Mouse (Mus musculus) thymus, postnatal 25 days (tissue): ENCODE data around the gene Kxd1.

Source experiments
- DNase-seq: peaks from one replicate; pipeline ENCODE4 v3.0.0; 2022

Kxd1 gene

DNA sequence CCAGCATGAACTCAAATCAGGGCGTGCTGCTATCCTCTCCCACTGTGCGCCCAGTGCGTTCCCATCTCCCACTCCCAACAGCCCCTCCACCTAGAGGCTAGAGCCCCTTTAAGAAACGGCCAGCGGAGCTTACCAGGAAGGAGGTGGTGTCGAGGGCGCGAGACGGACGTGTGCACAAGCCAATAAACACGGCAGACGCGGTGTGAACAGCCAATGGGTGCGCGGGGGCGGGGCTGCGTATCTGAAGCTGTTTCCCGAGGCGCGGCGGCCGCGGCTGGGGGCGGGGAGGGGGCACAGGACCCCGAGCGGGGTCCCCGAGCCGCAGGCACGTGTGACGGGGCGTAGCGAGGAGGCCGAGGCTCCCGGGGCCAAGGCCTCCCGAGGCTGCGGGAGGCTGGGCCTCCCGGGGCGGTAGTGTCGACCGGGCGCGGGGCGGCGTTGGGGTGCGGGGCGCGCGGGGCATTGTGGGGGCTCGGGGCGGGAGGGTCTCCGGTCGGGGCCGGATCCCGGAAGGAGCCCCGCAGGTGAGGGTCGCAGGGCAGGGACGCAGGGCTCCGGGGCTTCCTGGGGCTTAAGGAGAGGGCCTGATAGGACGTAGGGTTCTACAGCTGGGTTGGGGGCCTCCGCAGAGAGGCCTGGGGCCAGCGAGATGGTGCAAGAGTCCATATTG is at the start of gene Kxd1, which contains the start of gene Fkbp8:
Kxd1 (minus strand) TSS at position 445 of the 670 bp plus-strand sequence.
Fkbp8 (plus strand) TSS at position 213 of the 670 bp plus-strand sequence.
- DNase-seq, result peak; percentile 99

DNA sequence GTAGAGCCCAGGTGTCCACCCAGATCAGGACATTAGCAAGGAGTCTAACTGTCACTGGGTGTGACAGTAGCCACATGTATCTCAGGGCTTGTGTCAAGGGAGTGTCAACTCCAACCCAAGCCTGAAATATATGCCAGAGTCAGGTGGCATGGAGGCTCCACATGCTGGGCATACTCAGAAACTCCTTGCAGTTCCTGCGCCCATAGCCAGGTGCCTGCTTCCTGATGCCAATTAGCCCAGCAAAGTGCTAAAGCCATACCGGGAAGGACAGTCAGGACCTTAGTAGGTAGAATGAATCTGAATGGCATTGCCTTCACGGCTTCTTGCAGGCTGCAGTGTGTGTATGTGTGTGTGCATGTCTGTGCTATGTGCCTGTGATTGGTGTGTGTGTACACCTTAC is 49.5 kb upstream of the Kxd1 start:
- DNase-seq, result no peak

DNA sequence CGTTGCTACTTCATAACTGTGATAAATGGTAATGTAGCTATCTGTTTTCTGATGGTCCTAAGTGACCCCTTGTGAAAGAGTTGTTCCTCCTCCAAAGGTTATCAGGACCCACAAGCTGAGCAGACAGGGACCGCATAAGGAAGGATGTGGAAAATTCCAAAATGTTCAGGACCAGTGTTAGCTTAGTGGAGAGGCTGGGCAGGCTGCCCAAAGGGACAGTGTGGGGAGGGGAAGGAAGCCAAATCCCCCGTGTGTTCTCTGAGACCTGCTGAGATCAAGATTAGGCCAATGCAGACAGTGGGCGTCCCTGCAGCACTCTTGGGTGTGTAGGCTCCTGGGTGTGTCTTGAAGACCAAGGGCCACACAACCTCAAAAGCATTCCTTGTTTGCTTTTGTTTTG is 47.2 kb upstream of the Kxd1 start:
- no peak for DNase-seq

DNA sequence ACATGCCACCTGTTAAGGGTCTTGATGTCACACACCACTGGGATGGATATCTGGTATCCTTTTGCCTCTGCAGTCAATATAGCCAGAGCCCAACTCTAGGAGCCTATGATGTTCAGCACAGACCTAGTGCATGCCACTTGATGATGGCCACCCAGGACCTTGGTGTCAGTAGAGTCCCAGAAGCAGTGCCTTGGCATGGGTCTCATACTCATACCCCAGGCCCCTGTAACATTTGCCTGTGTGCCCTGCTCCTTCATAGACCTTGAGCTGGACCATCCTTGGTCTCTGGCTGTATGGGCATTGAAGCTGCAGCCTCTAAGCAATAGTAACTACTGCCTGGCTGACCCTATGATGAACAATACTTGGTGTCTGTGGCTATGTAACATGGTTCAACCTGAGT is 46.5 kb upstream of the Kxd1 start:
- DNase-seq, result no peak

DNA sequence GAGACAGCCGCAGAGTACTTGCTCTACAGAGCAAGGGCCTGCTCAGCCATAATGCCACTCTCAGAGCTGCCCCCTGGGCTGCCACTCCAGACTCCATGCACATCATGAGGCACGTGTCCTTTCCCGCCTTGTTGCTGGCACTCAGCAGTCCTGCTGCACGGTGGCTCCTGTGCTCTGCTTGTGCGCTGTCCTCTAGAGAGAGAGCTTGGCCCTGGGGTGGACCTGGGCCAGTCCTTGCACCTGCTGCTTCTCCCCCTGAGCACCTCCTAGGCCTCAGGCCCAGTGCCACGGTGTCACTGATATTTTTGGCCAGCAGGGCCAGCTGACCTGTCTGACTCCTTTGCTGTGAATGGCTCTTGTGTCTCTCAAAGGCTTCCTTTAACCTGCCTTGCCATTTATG is 43.2 kb upstream of the Kxd1 start:
- DNase-seq, result no peak

DNA sequence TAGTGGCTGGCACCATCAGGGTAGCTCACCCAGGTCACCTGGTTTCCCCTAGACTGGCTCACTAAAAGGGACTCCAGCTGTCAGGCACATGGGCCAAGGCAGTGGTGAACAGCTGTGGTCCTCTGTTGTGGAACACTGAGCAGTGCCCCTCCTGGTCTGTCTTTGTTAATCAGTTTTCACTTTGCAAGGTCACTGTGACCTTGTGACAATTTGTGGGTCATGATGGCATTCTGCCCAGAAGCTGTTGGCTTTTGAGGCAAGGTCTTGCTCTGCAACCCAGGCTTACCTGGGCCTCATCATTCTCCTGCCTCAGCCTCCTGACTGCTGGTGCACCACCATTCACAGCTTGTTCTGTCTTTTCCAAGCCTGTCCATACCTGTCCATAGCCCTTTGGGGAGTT is 42.6 kb upstream of the Kxd1 start:
- DNase-seq, result no peak

DNA sequence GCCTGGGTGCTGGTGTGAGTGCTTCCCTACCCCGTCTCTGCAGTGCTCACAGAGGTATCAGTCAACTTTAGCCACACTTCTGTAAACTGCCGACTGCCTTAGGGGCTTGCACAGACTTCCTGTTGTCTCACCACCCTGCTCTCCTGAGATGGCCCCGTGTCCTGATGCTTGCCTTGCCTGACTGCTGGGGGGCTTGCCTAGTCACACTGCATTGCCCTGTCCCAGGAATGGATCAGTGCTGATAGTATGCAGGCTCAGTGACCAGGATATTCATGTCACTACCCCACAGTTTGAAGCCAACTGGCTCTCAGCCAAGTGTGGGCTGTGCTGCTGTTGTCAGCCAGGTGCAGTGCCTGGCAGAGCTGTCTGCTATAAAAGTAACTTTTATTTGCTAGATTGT is 37.8 kb upstream of the Kxd1 start:
- peak; percentile 56 for DNase-seq

DNA sequence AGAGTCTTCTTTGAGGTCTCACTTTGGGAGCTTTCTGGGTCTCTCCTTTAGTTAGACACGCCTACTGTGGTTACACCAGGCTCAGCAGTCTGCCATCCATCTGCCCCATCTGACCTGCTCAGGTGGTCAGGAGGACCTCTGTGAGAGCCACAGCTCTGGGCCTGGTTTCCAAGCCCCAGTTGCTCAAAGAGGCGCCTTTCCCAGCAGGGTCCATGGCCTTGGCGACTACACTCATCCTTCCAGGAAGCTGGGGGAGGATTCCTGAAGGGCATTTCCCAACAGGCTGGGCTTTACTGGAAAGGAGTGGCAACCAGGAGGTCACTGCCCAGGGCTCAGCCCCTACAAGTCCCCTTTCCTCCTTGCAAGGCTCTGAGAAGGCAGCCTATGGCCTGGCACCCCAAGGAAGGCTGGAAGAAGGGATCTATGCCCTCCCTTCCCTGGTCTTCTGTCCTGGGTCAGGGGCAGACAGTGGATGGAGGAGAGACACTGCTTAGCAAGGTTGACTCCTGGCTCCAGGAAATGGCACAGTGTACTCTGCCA is 37.0 kb upstream of the Kxd1 start:
- DNase-seq, result no peak

DNA sequence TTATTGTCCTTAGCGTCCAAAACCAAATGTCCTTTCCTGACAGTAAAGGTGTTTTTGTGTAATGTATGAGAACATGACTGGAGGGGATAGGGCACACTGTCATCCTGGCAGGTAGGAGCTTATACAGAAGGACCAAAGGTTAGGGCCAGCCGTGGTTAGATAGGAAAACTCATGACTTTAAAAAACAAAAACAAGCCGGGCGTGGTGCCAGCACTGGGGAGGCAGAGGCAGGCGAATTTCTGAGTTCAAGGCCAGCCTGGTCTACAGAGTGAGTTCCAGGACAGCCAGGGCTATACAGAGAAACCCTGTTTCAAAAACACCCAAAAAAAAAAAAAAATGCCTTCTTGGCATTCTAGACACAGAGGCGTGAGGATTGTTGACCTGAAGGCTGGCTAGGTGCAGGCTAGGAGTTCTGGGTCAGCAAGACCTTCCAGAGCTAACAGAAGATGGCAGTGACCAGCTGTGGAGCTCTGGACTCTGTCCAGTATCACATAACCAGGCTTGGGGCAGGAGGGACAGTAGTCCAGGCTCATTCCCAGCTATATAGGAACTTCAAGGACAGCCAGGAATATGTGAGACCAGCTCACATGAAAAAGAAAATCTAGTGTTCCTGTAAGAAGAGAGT is 36.1 kb upstream of the Kxd1 start:
- no peak for DNase-seq

DNA sequence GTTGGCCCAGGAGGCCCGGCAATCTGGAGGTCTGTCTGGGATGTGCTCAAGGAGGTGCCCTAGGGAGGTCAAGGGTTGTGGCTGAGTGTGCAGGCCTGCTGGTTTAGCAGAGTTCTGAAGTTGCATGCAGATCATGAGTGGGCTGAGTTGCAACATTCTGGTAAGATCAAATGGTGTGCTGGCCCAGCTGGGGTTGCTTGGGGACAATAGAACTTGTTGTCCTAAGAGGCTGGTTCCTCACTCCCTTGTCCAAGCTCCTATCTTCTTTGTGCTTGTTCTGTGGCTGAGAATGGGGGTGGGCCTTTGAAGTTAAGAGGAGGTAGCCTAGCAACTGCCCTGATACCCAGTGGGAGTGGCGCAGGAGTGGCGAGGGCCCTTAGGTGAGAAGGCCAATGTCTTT is 35.0 kb upstream of the Kxd1 start:
- DNase-seq, result no peak

DNA sequence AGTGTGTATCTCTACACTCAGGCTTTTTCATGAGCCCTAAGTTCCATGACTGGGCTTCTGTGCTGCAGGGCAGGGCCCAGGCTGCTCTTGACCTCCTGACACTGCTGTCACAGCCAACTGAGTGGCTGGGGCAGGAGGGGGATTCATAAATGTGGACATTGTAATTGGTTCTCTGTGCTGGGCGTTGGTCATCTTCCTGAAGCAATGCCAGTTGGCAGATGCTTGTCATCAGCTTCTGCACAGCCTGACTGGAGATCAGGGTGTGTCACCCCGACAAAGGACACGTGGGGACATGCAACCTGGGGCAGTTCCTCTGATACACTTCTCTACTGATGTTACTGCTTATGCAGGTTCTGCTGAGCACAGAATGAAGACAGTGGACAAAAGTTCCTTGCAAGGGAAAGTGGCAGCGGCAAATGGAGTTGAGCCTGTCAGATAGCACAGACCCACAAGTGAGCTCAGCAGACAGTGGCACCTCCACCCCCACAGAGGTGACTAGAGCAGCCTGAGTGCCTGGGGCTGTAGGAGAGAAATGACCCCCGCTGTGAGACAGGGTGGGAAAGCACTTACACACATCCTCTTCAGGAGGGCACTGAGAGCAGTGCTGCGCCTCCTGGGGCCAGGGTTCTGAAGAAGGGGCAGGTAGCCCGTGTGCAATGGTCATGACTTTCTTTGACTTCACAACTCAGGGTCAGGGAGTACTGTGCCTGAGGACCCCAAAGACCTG is 34.2 kb upstream of the Kxd1 start:
- no peak for DNase-seq

DNA sequence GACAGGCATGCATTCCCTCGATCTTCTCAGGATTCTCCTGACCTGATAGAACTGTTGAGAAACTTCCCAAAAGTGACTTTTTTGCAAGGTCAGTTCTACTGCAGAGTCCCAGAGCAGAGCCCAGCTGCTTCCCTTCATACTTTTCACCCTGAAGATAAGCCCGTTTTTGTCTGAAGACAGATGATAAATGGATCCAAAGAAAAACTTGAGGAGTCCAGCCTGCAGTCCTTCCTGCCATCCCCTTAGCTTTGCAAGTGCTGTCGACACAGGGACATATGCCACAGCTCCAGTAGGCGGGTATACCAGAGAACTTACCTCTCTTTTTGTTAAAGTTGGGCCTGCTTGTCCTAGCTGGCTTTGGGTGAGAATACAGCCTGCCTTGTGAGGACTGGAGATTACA is 33.6 kb upstream of the Kxd1 start:
- DNase-seq, result no peak

DNA sequence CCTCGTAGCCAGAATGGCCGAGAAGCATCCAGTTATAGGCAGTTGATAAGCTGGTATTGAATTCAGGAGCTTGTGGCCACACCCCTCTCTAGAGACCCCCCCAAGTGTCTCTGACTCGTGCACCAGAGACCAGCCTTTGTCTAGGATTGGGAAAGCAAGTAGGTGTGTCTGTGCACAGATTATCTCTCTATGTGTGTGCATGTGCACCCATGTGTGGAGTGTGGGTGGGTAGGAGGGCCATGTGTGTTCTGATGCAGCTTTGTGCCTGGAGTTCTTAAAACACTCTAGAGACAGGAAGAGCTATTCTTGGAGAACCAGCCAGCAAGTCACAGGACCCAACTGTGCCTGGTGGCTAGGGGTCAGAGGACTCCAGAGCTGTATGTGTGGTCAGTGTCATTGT is 32.8 kb upstream of the Kxd1 start:
- no peak for DNase-seq

DNA sequence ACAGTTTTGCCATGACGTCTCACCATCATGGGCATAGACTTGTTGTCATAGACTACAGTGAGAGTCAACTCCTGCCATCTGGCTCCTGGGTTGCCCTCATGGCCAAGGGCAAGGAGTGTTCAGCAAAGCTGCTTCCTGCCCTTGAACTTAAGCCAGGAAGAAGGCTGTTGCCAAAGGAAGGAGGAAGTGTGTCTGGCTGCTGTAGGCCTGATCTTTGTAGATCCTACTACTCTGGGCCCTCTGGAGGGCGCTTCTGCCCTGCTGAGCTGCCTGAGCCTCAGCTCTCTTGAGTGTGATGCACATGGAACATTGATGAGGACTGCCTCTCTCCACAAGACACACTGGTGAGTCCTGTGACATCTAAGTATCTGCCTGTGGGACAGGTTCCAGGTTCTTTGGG is 32.3 kb upstream of the Kxd1 start:
- peak; percentile 50 for DNase-seq

DNA sequence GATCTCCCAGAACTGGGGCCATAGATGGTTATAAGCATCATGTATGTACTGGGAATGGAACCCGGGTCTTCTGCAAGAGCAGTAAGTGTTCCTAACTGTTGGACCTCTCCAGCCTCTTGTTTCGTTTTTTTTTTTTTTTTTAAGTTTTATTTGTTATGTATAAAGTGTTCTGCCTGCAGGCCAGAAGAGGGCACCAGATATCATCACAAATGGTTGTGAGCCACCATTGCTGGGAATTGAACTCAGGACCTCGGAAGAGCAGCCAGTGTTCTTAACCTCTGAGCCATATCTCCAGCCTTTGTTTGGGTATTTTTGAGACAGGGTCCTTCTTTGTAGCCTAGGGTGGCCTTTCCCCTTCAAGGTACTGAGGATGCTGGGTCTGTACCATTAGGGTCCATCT is 31.2 kb upstream of the Kxd1 start:
- peak; percentile 23 for DNase-seq

DNA sequence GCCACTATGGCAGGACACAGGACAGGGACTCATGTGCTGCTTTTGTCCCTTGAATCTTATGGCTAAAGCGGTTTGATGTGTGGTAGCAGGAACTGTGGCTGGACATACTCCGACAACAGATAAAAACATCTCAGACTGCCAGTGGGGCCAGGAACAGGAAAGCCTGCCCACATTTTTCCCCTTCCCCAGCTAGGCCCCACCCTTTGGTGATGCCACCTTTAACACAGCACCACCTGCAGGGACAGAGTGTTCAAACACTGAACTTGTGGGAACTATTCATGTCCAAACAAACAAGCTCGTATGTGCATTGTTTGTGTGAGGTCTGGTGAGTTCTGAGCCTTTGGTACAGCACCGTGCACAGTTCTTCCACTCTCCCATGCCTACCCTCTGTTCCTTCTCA is 30.6 kb upstream of the Kxd1 start:
- DNase-seq, result peak; percentile 80

DNA sequence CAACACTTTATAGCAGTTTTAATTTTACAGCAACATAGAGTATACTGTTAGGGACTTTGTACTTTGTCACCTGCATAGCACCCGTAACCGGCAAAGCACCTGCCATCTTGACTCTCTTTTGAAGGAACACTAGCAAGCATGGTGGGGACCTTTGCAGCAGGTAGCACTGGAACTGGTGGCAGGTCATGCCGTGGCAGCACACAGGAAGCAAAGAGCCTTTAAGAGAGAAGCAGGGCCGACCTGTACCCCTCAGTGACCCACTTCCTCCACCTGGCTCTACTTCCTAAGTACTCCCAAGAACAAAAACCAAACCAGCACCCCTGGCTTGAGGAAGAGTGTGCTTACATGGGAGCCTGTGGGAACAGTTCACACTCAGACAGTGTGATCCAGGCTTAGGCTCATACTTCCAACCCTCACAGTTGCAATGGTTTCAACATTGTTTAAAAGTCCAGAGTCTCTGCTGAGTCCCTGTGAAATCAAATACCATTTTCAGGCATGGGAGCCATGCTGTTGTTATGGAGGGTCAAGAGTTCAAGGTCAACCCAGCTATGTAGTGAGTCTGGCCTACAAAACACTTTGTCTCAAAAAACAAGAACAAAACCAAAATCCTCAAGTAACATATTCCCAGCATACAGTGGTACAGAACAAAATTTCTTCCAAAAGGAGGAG is 27.5 kb upstream of the Kxd1 start:
- peak; percentile 42 for DNase-seq

DNA sequence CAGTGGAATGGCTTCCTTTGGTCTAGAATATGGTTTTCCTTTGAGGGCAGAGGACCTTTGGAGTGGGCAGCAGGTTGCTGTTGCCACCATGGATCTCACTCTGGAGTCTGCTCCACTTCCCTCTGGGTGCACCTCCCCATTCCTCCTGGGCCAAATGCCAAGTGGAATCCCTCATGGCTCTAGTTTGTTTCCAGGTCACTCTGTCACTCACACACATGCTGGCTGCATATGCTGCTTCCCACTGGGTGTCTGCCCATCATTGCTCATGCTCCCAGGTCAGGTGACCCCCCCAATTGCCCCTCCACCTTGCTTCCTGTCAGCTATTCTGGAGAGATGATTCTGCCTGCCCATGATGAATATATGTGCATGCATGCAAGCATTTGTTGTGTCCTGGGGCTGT is 26.0 kb upstream of the Kxd1 start:
- no peak for DNase-seq

DNA sequence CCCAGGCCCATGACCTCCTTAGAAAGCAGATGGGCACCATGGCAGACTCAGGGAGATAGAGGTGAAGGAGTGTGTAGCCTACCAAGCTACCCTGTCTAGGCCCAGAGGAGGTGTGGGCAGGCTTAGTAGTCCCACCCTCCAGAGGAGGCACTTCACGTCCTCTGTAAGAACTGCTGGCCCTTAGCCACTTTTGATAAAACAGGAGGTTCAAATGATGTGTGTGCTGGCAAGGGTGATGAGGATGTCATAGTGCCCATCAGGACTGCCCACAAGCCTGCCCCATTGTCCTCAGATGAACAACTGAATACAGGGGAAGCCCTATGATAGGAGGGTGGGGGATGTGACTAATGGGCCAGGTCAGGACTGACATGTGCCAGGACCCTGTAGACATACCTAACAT is 25.1 kb upstream of the Kxd1 start:
- DNase-seq, result no peak

DNA sequence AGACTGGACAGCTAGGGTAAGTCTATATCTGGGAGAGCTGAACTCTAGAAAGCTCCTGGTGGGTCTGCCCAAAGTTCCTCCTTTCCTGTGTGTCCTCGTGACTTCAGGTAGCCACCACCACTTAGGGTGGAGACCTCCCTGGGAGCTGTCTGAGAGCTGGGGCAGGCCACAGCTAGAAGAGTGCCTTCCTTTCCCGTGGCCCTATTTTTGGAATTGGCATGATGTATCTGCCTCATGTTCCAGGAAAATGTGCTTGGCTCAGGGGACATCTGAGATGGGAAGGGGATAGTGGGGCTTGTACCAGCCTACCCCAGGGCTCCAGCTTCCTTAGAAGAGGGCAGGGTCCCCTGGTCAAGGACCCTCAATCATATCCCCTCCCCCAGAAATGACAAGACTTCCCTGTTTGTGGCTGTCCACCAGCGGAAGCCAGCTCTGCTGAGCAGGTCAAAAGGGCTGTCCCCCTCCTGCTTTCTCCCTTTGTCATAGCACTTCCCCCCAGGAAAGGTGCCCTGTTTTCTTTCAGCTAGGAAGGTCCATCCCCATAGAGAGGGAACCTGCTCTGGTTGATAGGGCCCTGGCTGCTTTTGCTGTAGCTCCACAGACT is 23.9 kb upstream of the Kxd1 start:
- DNase-seq, result no peak

DNA sequence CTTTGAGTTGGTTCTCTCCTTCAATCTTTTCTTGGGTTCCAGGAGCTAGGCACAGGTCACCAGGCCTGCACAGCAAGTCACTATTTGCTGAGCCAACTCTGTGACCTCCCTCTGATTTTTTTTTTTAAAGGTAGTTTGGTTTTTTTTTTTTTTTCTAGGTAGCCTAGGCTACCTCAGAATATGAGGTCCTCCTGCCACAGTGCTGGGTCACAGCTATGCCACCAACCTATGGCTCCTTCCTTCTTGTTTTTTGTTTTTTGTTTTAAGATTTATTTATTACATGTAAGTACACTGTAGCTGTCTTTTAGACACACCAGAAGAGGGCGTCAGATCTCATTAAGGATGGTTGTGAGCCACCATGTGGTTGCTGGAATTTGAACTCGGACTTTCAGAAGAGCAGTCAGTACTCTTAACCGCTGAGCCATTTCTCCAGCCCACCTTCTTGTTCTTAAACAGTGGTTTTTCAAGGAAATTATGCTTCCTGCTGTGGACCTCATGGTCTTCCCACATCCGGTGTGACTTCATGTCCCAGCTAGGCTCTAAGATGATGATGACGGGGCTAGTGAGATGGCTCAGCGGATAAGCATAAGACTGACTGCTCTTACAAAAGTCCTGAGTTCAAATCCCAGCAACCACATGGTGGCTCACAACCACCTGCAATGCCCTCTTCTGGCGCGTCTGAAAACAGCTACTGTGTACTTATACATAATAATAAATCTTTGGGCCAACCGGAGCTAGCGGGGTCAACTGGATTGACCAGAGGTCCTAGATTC is 21.8 kb upstream of the Kxd1 start:
- peak; percentile 26 for DNase-seq

DNA sequence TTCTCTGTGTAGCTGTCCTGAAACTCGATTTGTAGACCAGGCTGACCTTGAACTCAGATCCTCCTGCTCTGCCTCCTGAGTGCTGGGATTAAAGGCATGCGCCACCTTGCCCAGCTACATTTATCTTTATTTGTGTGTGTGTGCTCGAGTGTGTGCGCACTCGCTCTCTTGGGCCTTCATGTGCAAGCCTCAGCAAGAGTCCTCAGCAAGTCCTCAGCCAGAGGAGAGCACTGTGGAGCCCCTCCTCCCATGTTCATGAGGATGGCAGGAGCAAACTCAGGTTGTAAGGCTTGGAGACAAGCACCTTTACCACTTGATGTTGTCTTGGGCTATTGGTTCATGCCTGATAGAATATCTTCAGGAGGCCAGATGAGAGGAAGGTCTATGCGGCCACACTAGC is 20.0 kb upstream of the Kxd1 start:
- no peak for DNase-seq
